Mouse (Mus musculus): Measurements from ENCODE around the gene Amy2a1. TPM values are rescaled to one million over a fixed set of nuclear protein-coding genes. Genes with fewer than 3 reads are reported as not detected.
"Not testable (repeated sequence)": the region's sequence is repeated elsewhere in the genome, so short reads cannot be mapped to it uniquely, and the experiment has no call there.

Amy2a1 gene
- not detected for total RNA-seq (2022)

DNA sequence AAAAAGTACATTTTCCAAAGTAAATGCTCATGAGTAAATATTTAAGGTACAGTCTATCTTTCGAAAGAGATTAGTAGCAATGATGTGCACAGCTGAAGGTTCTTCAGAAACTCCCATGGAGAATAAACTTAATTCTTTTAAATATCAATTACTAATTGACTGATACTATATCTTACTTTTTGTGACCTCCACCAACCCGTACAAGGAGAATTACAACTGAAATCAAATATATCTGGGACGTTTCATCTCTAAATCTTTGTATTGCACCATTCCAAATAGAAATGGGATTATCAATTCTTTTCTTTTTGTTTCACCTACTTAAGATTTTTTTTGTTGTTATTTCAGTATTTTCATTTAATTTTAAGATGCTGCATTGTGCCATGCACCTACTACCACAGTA lies at the start of gene Amy2a1:
Gene Amy2a1, minus strand, starts transcription at position 101 of the 400 bp plus-strand sequence.
- DNase-seq (ENCODE audit: low spot score in 2 of 2) = not testable (repeated sequence)

DNA sequence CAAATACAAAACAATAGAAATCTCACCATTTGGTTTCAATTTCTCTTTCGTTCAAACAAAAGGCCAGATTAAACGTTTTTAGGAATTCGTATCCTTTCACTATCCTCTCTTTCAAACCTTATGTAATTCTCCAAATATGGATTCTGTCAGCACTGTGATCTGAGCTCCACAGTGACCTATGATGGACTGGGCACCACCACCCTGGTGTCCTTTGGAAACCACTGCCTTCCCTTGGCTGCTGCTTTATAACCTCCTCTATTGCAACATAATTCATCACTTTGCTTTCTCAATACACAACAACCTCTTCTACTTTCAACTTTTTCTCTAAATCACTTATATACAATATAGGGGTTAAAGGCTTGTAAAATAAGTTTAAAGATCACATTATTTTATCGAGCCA lies 42.4 kb upstream of the Amy2a1 start:
- DNase-seq (ENCODE audit: low spot score in 2 of 2) = no peak

DNA sequence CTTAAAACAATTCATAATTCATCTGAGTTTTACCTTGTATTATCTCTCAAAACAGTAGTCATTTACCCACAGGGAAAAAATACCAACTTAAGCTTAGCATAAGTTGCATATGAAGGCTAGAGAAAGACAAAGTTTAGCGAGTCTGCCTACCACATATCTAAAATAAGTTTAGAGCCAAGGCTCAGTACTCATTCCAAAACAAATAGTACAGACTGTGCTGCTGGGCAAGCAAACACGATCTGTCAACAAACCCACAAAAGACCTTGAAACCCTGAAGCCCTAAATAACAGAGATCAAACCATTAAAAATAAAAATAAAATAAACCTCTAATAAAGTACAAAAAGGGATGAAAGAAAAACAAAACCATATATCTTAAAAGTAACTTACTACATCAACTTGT lies 41.9 kb upstream of the Amy2a1 start:
- DNase-seq (ENCODE audit: low spot score in 2 of 2) = no peak

DNA sequence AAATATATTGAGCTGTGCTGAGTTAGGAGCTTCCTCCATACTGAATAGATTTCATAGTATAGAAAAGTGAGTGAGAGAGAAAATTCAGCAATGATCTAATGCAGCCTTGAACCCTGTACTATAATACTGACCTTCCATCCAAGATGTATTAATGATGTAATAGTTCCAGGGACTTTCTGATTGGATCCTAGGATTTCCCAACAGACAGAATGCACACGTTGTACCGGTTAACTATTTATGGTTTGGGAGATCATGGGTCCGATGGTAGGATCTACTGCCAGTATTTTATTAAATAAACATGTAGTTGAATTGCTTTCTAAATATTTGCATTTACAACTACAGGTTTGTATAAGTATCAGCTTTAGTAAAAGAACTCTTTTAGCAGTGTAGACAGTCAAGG lies 39.9 kb upstream of the Amy2a1 start:
- DNase-seq (ENCODE audit: low spot score in 2 of 2) = no peak

DNA sequence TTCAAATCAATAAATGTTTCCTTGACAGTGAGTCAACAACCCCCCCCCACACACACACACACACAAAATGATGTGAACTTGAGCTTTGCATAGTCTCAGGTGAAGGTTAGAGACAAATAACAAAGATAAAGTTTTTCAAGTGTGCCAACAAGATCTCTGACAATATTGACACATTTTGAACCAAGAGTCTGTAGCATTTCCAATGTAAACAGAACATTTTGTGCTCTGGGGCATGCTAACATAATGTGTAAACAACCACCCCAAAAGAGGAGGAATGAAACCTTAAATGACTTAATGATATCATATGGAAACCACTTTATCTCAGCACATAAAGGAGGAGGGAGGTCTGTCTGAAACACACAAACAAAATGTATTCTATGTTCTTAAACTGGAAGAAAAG lies 7.5 kb upstream of the Amy2a1 start:
- no peak for DNase-seq (ENCODE audit: low spot score in 2 of 2)

Other genes with a start within 250 kb of the Amy2a1 start
- under 1 TPM in 1 of 4 experiments, not detected in 3; 0.10 TPM for gene Amy2a4, start 241.0 kb downstream of the Amy2a1 start, total RNA-seq (2022)
- gene Amy2a3, start 208.4 kb downstream of the Amy2a1 start, total RNA-seq (2022) = under 1 TPM in 1 of 4 experiments, not detected in 3; 0.10 TPM
- gene Amy2a2, start 175.8 kb downstream of the Amy2a1 start, total RNA-seq (2022) = under 1 TPM in 1 of 4 experiments, not detected in 3; 0.10 TPM
- gene Amy1, start 74.3 kb upstream of the Amy2a1 start, total RNA-seq (2022) = 10 to 100 TPM; 13.5 to 15.3 (median 14.8) TPM
- 10 to 100 TPM; 28.3 to 35.3 (median 32.7) TPM for gene Rnpc3, start 97.7 kb upstream of the Amy2a1 start, total RNA-seq (2022)

Measured in layer of hippocampus, adult 8-10 months (tissue).